Mouse (Mus musculus) brain, embryonic 14.5 days (tissue): ENCODE data around the gene Togaram2. TPM values are rescaled to one million over a fixed set of nuclear protein-coding genes. Genes with fewer than 3 reads are reported as not detected.
A peak's percentile ranks its signal among the peaks of the same experiment; 100 is the strongest.

Experiments
- DNase-seq: peaks from one replicate; pipeline ENCODE4 v3.0.0-alpha.2; 2011; ENCODE audit warnings: low read depth
- CTCF ChIP-seq: fragments of 200-500 bp; IDR thresholded peaks from 2 replicates; pipeline ENCODE4 v1.5.1; 2012; ENCODE audit warnings: inconsistent platforms, mild to moderate bottlenecking, moderate library complexity, borderline replicate concordance; ENCODE audit not compliant: insufficient read depth, insufficient read length; ENCODE audit errors: extremely low read depth
- POLR2A ChIP-seq: fragments of 200-500 bp; IDR thresholded peaks from 2 replicates; pipeline ENCODE4 v1.6.1; 2012; ENCODE audit warnings: mild to moderate bottlenecking, inconsistent platforms, borderline replicate concordance; ENCODE audit not compliant: poor library complexity, insufficient read depth, insufficient read length, severe bottlenecking; ENCODE audit errors: extremely low read depth
- polyA plus RNA-seq: library from polyadenylated mRNA; depleted of rRNA; stranded (reverse); fragments of >200 nt; gene quantifications from 2 replicates; pipeline ENCODE4 v1.2.3, GENCODE M21; 2012

Togaram2 gene
- polyA plus RNA-seq, 1 experiment, result 0.68 TPM

DNA sequence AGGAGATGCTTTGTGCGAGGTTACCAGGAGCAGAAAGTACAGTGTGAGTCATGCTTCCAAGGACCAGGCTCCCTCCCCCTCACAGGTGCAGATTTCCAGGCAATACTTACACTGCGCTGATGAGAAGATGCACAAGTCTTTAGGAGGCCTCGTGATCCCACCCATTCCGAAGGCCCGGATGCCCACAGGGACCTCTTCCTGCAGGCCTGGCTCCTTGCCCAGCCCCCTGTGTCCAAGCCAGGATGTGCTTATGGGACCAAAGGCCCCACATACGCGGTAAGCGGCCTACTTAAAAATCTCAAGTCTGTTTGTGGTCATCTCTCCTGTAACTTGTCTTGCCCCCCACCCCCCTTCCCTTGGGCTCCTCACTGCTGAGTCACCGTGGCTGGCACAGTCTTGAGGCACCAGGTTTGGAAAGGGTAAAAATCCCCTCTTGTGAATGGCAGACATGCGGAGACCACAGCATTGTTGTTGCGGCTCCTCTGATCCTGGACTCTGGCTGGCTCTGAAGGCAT is 18.4 kb downstream of the Togaram2 start:
- no peak for TF ChIP-seq CTCF
- TF ChIP-seq POLR2A, result no peak
- DNase-seq, result peak; percentile 48

DNA sequence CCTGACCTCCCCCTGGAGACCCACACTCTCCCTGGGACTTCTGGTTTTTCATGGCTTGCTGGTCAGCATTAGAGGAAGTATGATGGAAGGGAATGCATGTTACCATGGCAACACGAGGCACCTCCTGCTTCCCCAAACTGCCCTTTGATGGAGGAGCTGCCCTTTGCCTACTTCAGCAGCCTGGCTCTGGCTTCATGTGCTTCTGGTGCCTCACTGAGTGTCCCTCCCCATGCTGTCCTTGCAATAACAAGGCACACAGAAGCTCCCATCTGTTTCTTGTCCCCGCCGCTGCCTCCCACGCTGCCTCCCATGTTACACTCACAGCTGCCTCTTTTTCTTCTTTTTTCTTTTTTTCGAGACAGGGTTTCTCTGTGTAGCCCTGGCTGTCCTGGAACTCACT is 20.3 kb downstream of the Togaram2 start:
- DNase-seq, result peak; percentile 38
- TF ChIP-seq POLR2A (no peak), CTCF (no peak)

DNA sequence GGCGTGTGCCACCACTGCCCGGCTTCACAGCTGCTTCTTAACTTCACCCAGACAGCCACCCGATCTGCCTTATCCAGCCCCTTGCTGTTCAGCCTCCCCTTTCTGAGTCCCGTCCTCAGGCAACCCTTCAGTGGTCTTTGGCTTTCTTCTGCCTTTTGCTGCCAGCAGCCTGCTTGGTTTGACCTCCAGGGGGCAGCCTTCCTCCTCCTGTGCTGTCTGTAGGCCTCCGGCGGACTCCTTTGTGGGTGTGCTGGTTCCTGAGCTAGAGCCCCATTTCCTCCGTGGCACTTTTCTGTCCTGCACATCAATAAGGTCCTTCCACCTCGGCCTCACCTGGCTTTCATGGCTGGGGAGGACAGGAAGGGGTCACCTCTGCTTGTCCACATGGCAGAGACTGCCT is 20.7 kb downstream of the Togaram2 start:
- DNase-seq, result no peak
- peak; percentile 38 for TF ChIP-seq CTCF
- no peak for TF ChIP-seq POLR2A

DNA sequence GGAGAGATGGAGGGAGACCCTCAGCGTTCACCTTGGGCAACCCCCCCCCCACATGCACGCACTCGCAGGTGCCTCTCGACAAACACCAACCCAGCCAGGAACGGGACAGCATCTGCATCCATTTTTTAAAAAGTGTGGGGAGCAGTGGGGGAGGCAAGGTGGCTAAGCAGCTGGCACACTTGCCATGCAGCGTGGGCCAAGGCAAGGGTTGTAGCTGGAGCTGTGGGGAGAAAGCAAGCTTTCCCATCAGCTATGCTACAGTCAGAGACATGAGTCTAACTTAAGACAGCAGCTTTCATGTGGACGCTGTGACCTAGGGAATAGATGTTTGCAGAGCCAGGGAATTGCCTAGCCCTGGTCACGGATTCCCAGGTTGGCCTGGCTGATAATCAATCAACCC is 22.1 kb downstream of the Togaram2 start:
- no peak for DNase-seq
- TF ChIP-seq CTCF (no peak), POLR2A (no peak)

DNA sequence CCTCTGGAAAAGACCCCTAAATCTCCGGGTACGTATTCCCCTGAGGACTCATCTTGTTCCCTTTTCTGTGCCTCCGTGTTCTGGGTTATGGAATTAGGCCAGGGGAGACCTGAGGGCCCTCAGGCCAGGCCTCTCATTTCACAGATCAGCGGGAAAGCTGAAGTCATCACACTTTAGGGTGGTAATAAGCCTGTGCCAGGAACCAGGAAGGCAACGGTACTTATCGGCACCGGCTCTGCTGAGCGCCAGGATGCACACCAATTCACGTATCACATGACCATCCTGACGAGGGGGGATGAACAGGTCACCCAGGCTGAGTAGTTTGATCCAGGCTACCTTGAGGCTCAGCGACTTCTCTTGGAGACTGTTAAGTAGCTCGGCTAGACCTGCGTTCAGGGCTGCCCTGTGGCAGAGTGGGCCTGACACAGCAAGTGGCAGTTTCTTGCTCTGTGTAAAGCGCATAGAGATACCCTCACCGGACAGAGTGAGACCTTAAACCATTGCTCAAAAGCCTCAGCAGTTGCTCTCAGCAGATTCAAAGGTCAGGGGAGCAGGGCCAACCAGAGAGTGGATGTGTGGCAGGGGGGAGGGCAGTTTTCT is 22.8 kb downstream of the Togaram2 start:
- DNase-seq, result no peak
- TF ChIP-seq CTCF, result no peak
- TF ChIP-seq POLR2A, result no peak

DNA sequence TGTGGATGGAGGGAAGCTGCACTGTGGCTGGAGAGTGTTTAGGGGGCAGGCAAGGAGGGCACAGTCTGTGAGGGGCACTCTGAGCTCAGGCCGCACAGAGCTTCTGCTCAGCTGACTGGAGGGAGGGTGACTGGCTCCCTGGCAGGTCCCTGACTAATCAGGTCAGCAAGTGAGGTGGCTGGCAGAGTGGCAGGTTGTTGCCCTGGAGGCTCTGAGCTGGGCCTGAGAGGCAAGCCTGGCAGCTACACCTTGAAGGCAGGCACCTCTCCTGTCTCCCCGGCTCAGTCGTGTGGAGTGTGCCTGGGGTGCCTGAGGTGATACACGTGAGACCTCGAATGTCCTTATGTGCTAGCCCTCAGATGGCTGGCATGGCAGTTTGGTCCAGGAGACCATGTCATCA is 23.3 kb downstream of the Togaram2 start:
- no peak for DNase-seq
- TF ChIP-seq CTCF (no peak), POLR2A (no peak)

DNA sequence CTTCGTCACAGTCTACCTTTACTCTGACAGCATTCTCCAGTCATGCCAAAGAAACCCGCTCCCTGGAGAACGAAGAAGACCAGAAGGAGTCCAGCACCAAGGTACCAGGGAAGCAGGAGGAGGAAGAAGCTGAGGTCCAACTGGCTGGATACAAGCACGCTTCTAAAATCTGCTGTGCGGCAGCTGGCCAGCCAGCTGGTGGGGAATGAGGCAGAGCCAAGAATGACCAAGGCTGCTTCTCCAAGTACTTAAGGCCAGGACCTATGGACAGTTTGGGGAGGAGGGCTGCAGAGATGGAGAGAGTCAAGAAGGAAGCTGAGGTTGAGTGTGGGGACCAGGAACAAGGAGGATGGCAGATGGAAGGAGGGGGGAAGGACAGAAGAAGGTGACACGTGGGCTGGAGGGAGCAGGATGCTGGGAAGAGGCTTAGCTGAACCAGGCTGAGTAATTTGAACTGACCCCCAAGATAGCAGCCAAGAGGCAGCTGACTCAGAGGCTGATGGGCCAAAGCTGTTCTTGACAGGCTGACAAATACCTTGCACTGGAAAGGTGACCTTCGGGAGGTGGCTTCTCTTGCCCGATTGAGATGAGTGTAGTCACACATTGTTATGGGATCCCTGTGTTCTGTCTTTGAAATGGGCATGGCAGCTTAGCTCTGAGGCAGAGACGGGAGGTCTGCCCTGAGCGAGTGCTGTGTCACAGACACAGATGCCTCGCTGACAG is 25.0 kb downstream of the Togaram2 start:
- TF ChIP-seq CTCF (no peak), POLR2A (no peak)
- DNase-seq, result no peak

DNA sequence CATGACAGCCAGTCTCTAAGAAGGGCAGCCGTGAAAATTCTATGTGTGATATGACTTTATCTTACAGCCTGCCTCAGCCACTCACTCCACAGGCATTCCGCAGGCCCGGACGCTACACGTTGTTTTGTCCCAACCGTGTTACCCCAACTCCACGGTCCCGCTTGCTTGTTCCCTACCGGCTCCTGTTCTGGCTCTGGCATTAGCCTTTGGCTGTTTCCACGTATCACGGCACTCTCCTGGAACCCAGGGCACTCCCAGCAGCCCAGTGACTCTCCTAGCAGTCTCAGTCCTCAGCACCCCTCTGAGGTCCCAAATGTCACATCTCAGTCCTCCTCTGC is 25.5 kb downstream of the Togaram2 start:
- TF ChIP-seq CTCF, result no peak
- TF ChIP-seq POLR2A, result no peak

DNA sequence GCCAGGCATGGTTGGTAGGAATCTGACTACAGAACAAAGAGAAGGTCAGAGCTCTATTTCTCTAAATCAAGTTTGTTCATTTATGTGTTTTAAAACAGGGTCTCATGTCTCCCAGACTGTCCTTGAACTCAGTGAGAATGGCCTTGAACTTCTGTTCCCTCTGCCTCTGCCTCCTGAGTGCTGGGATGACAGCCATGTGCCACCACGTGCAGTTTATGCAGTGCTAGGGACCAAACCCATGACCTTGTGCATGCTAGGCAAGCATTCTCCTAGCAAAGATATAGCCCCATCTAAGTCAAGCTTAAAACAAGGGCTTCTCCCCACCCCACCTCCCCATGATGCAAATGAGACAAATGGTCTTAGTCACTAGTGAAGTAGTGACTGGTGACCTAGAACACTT is 32.1 kb downstream of the Togaram2 start:
- no peak for TF ChIP-seq POLR2A
- no peak for TF ChIP-seq CTCF
- DNase-seq, result no peak

More for the DNA sequence above, 25.5 kb downstream of the Togaram2 start:
- no peak for DNase-seq

DNA sequence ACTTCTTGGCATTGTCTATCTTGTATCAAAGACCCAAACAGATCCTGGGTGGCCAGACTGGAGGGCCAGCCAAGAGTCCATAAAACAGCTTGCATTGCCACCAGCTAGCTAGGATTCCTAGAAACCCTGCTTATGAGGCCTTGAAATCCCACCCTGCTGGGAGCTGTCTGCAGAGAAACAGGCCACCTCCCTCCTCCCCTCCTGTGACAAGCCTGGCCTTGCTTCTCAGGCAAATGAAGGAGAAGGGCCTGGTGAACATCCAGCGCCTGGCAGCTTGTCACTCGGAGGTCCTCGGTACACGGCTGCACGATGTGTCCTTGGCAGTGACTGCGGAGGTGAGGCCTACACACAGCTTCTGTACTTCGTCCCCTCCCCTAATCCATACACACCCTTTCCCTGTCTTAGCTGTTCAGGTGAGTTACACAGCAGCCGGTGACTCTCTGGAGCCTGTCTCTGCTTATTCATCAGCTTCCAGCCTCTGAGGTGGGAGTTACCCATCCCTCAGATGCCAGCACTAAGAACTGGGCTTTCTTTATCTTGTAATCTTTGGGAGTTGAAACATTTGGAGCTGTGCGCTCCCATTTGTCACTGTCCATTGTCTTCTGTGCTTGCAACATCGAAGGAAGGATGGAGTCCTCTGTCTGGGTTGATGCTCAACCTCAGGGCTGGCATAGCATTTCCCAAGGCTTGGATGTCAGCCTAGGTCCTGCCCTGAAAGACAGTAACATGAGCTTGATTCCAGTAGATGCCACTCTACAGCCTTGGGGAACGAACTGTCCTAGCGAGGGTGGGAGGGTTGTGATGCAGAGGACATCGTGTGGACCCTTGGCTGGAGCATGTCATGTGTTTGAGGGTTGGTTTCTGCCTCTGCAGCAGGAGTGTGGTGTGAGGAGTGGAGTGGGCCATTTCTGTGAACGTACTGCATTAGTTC is 32.8 kb downstream of the Togaram2 start:
- TF ChIP-seq POLR2A (no peak), CTCF (no peak)
- DNase-seq, result no peak

GRCm38 (mm10) chr17:71707715-71708114 is 34.7 kb downstream of the Togaram2 start:
- TF ChIP-seq POLR2A, result no peak
- TF ChIP-seq CTCF, result no peak
- DNase-seq, result peak; percentile 60

GRCm38 (mm10) chr17:71712279-71712678 is 39.2 kb downstream of the Togaram2 start:
- peak; percentile 19 for DNase-seq

GRCm38 (mm10) chr17:71715034-71715433 is 42.0 kb downstream of the Togaram2 start:
- no peak for DNase-seq
- TF ChIP-seq POLR2A, result no peak
- no peak for TF ChIP-seq CTCF

More at GRCm38 (mm10) chr17:71712279-71712678, 39.2 kb downstream of the Togaram2 start:
- TF ChIP-seq POLR2A, result no peak
- no peak for TF ChIP-seq CTCF
